Mouse (Mus musculus) Patski (cell line): ENCODE measurements around the gene Tgfbr3. TPM values are rescaled to one million over a fixed set of nuclear protein-coding genes. Genes with fewer than 3 reads are reported as not detected.

Experiments used
- ATAC-seq: fragments of 100-300 bp; one replicate; pipeline ENCODE4 v1.8.0; 2021
- CTCF ChIA-PET: fragments of 350-600 bp; sonication (Branson Sonifier 250); formaldehyde crosslinking; loops from one replicate; lab custom pipeline; 2022; ENCODE audit warnings: inconsistent platforms; lab: Charles Lee
- POLR2A ChIA-PET: fragments of 350-600 bp; sonication (Branson Sonifier 250); formaldehyde crosslinking; loops from one replicate; lab custom pipeline; 2022; ENCODE audit warnings: antibody characterized with exemption, inconsistent platforms; lab: Charles Lee
- DNase-seq: peaks from one replicate; pipeline ENCODE4 v3.0.0-alpha.2; 2011; ENCODE audit warnings: low read depth, low spot score
- H3K27me3 ChIP-seq: fragments of 371-371 bp; one replicate; pipeline ENCODE4 v1.5.1; 2021
- CTCF ChIP-seq: fragments of 100-300 bp; IDR thresholded peaks from one replicate; pipeline ENCODE4 v1.5.1; 2021
- in situ Hi-C: fragments of 300-500 bp; cut with MboI; formaldehyde crosslinking; loops from 3 replicates; pipeline ENCODE4 v1.11.1; 2018; ENCODE audit warnings: low pct_unique_long_range_greater_than_20kb, mixed read lengths
- polyA plus RNA-seq: library from polyadenylated mRNA; unstranded; gene quantifications from one replicate; pipeline ENCODE4 v1.2.3, GENCODE M21; 2021

Tgfbr3 gene
- 35.6 TPM for polyA plus RNA-seq

GRCm38 (mm10) chr5:107289234-107289764 lies at the start of gene Tgfbr3:
Gene Tgfbr3, minus strand, starts transcription at chr5:107289629.
- H3K27me3 ChIP-seq = no peaks in the 10 kb centered on the region
- ChIA-PET POLR2A (interaction anchor here (0.6 to 0.9 kb wide), 5 partner anchors 11 to 293 kb away, joined by 3 to 4 read pairs (median 3); no protein-coding TSS in a partner anchor), CTCF (interaction anchor here (1.4 to 2.0 kb wide), 2 partner anchors 10 to 299 kb away, joined by 6 read pairs; no protein-coding TSS in a partner anchor)
- TF ChIP-seq CTCF = peak; percentile 98
- ATAC-seq (peak; percentile 84), DNase-seq (no peak)
- in situ Hi-C loops = loop anchor here (5.0 kb wide), 1 partner anchor 297 kb away; no protein-coding TSS in a partner anchor

DNA sequence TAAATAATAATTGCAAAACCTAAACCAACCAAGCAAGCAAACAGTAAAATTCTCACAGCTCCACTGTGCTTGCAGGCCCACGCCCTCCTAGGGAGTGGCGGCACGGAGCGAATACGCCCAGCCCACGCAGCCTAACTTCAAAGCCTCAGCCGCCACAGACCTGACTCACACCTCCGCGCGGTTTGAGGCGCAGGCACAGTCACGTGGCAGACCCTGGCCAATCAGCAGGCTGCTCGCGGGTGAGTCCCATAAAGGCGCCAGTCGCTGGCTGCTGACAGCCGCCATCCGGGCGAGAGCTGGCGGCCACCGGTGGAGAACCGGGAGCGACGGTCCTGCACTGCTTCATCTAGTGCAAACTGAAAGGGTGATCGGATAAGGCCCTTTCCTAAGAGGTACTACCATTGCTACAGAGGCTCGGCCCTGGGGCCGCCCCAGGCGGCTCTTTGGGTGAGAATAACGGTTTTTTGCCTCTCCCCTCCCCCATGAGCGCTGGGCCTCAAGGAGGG lies 41.5 kb upstream of the Tgfbr3 start, which contains the start of gene Brdt:
TSS of gene Brdt (plus strand) at position 244 of the 506 bp plus-strand sequence.
- CTCF ChIA-PET = no interaction called here
- in situ Hi-C loops = no loop called here
- H3K27me3 ChIP-seq = peaks cover 52% of the 10 kb centered on the region
- DNase-seq (no peak), ATAC-seq (no peak)
- TF ChIP-seq CTCF = no peak
- POLR2A ChIA-PET = interaction anchor here (0.7 kb wide), 1 partner anchor 44 kb away, joined by 5 read pairs; no protein-coding TSS in a partner anchor

DNA sequence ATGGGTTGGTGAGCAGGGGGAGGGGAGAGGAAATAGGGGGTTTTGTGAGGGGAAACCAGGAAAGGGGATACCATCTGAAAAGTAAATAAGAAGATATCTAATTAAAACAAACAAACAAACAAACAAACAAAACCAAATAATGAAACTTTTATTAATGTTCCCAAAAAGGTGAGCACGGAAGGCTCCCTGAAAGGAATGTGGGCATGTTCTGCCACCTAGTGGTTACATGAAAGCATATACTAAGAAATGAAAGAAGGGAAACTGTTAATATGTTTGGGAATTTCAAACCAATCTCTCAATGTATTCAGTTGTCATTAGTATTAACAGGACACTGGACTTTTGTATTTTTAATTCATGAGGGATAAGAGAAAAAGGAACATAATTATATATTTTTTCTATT lies 31.3 kb upstream of the Tgfbr3 start:
- in situ Hi-C loops = loop anchor here (10.0 kb wide), 1 partner anchor 446 kb away; no protein-coding TSS in a partner anchor
- no peak for DNase-seq
- TF ChIP-seq CTCF = peak; percentile 63
- peaks cover 3% of the 10 kb centered on the region for H3K27me3 ChIP-seq
- no peak for ATAC-seq
- ChIA-PET POLR2A (no interaction called here), CTCF (interaction anchor here (0.9 to 5.7 kb wide), 5 partner anchors 324 to 460 kb away, joined by 3 to 40 read pairs (median 6); no protein-coding TSS in a partner anchor)

DNA sequence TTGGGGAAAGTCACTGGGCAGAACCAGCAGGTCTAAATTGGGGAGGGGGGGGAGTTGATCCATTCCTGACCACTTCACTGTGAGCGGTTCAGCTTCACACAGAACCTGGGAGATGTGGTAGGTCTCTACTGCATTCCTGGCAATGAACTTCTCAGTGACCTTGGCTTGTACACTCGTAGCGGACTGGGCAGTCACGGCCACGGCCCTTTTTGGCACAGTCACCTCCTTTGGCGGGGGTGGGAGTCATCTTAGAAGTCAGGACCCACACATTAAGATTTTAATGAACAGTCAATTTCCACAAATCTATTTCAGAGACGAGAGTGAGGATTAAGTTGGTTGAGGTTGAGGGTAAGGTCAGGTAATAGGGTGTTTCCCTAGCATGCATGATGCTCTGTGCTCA lies 27.7 kb upstream of the Tgfbr3 start:
- H3K27me3 ChIP-seq = peaks cover under 1% of the 10 kb centered on the region
- CTCF ChIA-PET = interaction anchor here (1.5 to 5.7 kb wide), 2 partner anchors 13 to 326 kb away, joined by 6 to 40 read pairs; no protein-coding TSS in a partner anchor
- DNase-seq (no peak), ATAC-seq (no peak)
- POLR2A ChIA-PET = no interaction called here
- in situ Hi-C loops = loop anchor here (5.0 to 10.0 kb wide), 2 partner anchors 325 to 462 kb away; no protein-coding TSS in a partner anchor
- TF ChIP-seq CTCF = no peak

- ATAC-seq = no peak
- H3K27me3 ChIP-seq = no peaks in the 10 kb centered on the region
- in situ Hi-C loops = no loop called here
- TF ChIP-seq CTCF = no peak
- ChIA-PET CTCF (no interaction called here), POLR2A (no interaction called here)
- DNase-seq = no peak
These were observed 18.0 kb upstream of the Tgfbr3 start for GRCm38 (mm10) chr5:107307432-107307831.

DNA sequence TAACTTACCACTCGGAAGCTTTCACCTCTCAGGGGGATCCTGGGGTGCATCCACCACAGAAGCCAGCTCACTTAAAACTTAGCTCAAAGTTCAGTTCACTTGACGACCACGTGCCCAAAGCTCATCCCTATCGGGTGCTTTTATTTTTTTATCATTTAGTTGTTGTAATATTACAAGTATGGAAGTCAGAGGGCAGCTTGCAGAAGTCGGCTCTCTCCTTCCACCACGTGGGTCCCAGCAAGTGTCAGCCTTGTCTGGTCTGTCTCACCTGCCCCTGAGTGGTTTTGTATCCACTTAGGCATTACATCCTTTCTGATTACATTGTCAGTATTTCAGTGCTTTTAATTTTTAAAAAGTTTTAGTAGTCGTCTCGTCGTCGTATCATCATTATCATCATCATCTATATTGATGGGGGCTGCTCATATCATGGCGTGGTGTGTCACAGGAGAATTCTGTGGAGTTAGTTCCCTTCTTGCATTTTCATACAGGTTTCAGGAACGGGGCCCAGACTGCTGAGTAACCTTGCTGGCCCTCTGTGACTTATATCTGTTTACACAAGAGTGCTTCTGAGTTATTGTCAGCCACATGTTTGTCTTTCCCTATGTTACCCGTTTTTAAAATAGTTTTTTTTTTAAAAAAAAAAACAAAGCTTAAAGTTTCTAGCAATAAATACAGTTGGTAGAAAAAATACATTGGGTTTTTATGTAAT lies 14.8 kb upstream of the Tgfbr3 start:
- POLR2A ChIA-PET = no interaction called here
- DNase-seq = no peak

DNA sequence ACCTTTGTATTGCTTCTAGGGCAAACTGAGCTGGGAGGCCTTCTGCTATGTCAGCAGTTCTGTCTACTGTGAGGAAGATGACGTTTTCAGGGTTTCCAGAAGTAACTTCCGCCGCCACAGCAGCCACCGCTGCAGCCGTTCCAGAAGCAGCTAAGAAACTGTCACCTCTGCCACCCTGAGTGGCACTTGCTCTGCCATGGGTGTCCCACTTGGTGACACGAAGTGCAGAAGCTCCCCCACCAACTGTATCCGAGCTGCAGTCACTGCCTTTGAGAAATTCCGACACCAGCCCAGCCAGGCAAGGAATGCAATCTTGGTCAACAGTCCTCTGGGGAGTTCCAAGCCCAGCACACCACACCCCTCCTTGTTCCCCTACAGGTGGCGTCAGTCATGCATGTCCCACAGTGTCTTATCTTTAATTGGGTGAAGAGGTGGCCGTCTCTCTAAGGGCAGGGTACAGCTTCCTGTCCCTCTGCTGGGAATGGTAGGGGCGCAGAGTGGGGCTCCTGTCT lies 14.0 kb upstream of the Tgfbr3 start:
- no peak for TF ChIP-seq CTCF
- CTCF ChIA-PET = interaction anchor here (1.4 to 2.1 kb wide), 4 partner anchors 9 to 16 kb away, joined by 3 to 6 read pairs (median 6); no protein-coding TSS in a partner anchor
- peak; percentile 63 for ATAC-seq

More for the DNA sequence above, 14.8 kb upstream of the Tgfbr3 start:
- no peak for TF ChIP-seq CTCF
- no peaks in the 10 kb centered on the region for H3K27me3 ChIP-seq
- in situ Hi-C loops = no loop called here
- CTCF ChIA-PET = interaction anchor here (1.0 to 2.1 kb wide), 6 partner anchors 10 to 217 kb away, joined by 3 to 6 read pairs (median 4); no protein-coding TSS in a partner anchor
- no peak for ATAC-seq

DNA sequence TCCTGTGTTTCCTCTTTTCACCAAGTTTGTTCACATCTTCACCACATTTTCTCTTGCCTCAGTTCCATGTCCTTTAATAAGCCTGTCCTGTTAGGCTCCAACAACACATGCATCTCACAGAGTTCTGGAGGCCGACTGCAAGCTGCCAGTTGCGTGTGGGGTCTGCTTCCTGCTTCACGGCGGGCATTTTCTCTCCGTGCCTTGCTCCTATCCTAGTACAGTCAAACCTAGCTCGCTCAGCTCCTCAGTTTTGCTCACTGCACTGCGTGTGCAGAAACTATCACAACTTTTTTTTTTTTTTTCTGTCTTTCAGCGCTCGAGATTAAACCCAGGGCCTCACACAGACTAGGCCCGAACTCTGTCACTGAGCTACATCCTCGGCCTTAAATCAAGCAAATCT lies 9.4 kb upstream of the Tgfbr3 start:
- TF ChIP-seq CTCF = no peak
- CTCF ChIA-PET = interaction anchor here (1.0 to 1.7 kb wide), 6 partner anchors 9 to 23 kb away, joined by 3 to 6 read pairs (median 4); partner anchors contain the start of gene Tgfbr3
- ATAC-seq (no peak), DNase-seq (no peak)
- POLR2A ChIA-PET = interaction anchor here (0.6 kb wide), 2 partner anchors 52 to 1568 kb away, joined by 3 read pairs; no protein-coding TSS in a partner anchor
- H3K27me3 ChIP-seq = no peaks in the 10 kb centered on the region
- in situ Hi-C loops = no loop called here

More for the DNA sequence above, 14.0 kb upstream of the Tgfbr3 start:
- POLR2A ChIA-PET = no interaction called here
- no peak for DNase-seq
- no peaks in the 10 kb centered on the region for H3K27me3 ChIP-seq
- in situ Hi-C loops = no loop called here

DNA sequence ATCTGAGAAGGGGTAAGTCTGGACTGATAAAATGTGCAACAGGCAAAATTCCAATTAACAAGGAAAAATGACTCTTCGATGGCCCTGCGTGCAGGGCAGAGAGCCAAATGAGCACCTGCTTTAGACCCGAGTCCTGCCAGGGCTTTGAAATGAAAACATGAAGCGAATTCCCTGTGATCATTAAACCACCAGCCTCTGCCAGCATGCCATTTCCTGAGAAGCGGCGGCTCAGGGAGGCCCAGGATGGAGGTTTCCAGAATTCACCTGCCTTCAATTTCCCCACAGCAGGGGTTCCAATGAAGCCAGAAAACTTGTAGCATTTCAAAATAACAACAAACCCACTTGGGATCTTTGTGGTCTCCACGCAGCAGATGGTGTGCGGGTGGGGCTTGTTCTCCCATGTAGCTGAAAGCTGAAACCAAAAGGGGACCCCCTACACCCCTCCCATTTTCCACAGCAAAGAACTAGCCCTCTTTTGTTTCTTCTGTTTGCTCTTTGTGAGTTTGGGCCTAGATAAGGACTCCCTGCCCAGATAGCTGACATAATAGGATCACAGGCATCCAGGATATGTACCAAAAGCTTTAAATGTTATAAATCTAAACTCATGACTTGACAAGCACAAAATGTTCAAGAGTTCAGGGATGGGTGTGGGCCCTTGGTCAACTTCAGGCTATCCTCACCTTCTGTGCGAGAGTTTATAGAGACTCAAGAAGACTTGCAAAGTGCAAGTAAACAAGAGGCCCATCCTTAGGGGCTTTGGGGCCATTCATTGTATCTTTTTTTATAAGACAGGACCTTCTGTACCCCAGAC lies 7.3 kb upstream of the Tgfbr3 start:
- POLR2A ChIA-PET = interaction anchor here (1.1 kb wide), 1 partner anchor 13 kb away, joined by 3 read pairs; no protein-coding TSS in a partner anchor
- ATAC-seq = no peak
- DNase-seq = no peak
- H3K27me3 ChIP-seq = no peaks in the 10 kb centered on the region
- in situ Hi-C loops = no loop called here
- TF ChIP-seq CTCF = no peak
- CTCF ChIA-PET = interaction anchor here (2.3 kb wide), 1 partner anchor 10 kb away, joined by 7 read pairs; no protein-coding TSS in a partner anchor
